Mouse (Mus musculus) activated CD4-positive, CD25-positive, alpha-beta regulatory T cell, adult 9 weeks (primary cell): ENCODE data around the gene H2-K1. TPM values are rescaled to one million over a fixed set of nuclear protein-coding genes. Genes with fewer than 3 reads are reported as not detected.

Experiments used
- polyA plus RNA-seq: library from polyadenylated mRNA; unstranded; fragments of 100-300 nt; shearing (Covaris generic); gene quantifications from one replicate; pipeline ENCODE4 v1.2.1, GENCODE M21; 2017

Gene H2-K1
- polyA plus RNA-seq: 13,533 TPM

DNA sequence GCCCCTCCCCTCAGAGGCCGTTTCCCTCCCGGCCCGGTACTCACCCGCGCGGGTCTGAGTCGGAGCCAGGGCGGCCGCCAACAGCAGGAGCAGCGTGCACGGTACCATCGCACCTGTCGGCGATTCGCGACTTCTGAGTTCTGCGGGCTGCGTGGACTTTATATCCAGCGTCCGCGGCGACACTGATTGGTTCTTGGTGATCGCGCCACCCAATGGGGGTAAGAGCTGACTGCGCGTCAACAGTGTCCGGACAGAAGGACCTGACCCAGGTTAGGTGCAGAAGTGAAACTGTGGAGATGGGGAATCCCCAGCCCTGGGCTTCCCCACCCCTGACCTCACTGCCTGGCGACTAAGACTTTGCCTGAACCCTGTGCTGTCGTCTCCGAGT lies at the start of gene H2-K1:
Gene H2-K1, minus strand, starts transcription at position 198 of the 388 bp plus-strand sequence.

DNA sequence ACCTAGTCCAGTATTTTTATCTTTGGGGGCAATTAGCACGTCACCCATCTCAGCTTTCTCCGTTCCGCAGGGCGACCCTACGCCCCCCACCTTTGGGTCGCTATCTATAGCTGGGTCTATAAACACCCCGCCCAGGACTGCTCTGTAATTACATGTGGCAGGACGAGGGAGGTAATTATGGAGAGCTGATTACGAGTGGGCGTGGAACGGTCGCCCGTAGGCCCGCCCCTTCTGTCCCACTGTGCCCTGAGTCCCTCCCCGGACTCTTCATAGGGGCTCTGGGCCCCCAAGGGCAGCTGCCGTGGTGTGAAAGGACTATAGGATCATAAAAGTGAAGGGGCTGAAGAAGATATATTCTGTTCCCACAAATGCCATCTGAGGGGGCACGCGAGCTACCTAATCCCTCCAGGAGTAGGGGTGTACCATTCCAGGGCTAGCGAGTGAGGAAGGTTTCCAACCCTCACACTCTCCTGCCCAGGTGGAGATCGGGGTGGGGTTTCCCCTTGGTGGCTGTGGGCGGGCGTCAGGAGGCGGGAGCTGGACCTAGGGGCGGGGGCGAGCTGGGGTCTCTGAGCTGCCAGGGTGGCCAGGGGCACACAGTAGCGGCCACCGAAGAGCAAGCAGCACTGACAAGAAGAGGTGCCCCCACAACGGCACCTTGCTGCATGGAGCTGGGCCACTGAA lies 38.9 kb upstream of the H2-K1 start, which contains the start of gene Col11a2:
Gene Col11a2, plus strand, starts transcription at position 560 of the 684 bp plus-strand sequence.

GRCm38 (mm10) chr17:34031465-34032173 lies 31.5 kb upstream of the H2-K1 start, which contains the start of the genes Slc39a7 and Rxrb:
Gene Slc39a7 (minus strand): TSS chr17:34031682.
Gene Rxrb (plus strand): TSS chr17:34031812.

GRCm38 (mm10) chr17:34027656-34028223 lies 27.6 kb upstream of the H2-K1 start, which contains the start of gene H2-Ke6:
Gene H2-Ke6 (minus strand): TSS chr17:34028060.

DNA sequence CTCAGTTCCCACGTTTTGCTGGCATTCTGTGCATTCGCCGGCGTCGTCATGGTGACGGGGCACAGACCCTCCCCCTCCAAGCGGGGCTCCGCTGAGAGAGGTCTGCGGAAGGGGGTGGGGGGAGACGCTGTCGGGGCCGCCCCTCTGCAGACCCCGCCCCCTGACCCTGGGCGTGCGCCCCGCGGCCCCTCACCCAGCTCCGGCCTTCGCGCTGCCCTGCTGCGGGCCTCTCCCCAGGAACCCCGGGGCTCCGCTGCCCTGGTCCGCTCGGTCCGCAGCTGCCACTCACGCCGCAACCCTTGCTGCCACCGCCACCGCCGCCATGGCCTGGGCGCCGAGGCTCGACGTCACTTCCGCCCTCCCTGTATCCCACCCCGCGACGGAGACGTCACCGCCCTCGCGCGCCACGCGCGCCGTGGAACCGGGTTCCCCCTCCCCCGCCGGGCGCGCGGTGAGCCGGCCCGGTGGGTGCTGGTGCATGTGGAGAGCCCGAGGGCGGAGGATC lies 24.2 kb upstream of the H2-K1 start, which contains the start of gene Ring1:
Gene Ring1, minus strand, starts transcription at position 364 of the 505 bp plus-strand sequence.

GRCm38 (mm10) chr17:33955555-33956214 lies 44.5 kb downstream of the H2-K1 start, which contains the start of the genes Vps52 and Rps18:
Gene Vps52 (plus strand): TSS chr17:33955812.
Gene Rps18 (minus strand): TSS chr17:33956001.

GRCm38 (mm10) chr17:33951021-33951946 lies 48.9 kb downstream of the H2-K1 start, which contains the start of gene B3galt4:
Gene B3galt4 (minus strand): TSS chr17:33951488.

Other genes starting within 250 kb of the H2-K1 start
- 298 TPM for gene Rab11b, start 239.8 kb downstream of the H2-K1 start, polyA plus RNA-seq
- gene Angptl4, start 218.5 kb downstream of the H2-K1 start, polyA plus RNA-seq: 4.4 TPM
- 3.4 TPM for gene Kank3, start 189.8 kb downstream of the H2-K1 start, polyA plus RNA-seq
- 1,074 TPM for gene Rps28, start 175.8 kb downstream of the H2-K1 start, polyA plus RNA-seq
- gene Ndufa7, start 175.8 kb downstream of the H2-K1 start, polyA plus RNA-seq: 386 TPM
- gene Cd320, start 157.3 kb downstream of the H2-K1 start, polyA plus RNA-seq: 32.2 TPM
- gene Gm7029, start 126.5 kb downstream of the H2-K1 start, polyA plus RNA-seq: not detected
- 8.5 TPM for gene Kifc1, start 109.7 kb downstream of the H2-K1 start, polyA plus RNA-seq
- 5.0 TPM for gene Platr17, start 95.2 kb downstream of the H2-K1 start, polyA plus RNA-seq
- gene Daxx, start 90.9 kb downstream of the H2-K1 start, polyA plus RNA-seq: 132 TPM
- 697 TPM for gene Tapbp, start 84.4 kb downstream of the H2-K1 start, polyA plus RNA-seq
- 20.2 TPM for gene Zbtb22, start 84.4 kb downstream of the H2-K1 start, polyA plus RNA-seq
- gene Rgl2, start 70.8 kb downstream of the H2-K1 start, polyA plus RNA-seq: 135 TPM
- 140 TPM for gene Pfdn6, start 60.0 kb downstream of the H2-K1 start, polyA plus RNA-seq
- gene Wdr46, start 59.7 kb downstream of the H2-K1 start, polyA plus RNA-seq: 58.5 TPM
- gene B3galt4, start 48.9 kb downstream of the H2-K1 start, polyA plus RNA-seq: 30.8 TPM
- 89.2 TPM for gene Vps52, start 44.5 kb downstream of the H2-K1 start, polyA plus RNA-seq
- 2,816 TPM for gene Rps18, start 44.3 kb downstream of the H2-K1 start, polyA plus RNA-seq
- 21.4 TPM for gene Ring1, start 24.3 kb upstream of the H2-K1 start, polyA plus RNA-seq
- gene H2-Ke6, start 27.7 kb upstream of the H2-K1 start, polyA plus RNA-seq: 41.5 TPM
- 132 TPM for gene Slc39a7, start 31.3 kb upstream of the H2-K1 start, polyA plus RNA-seq
- gene Rxrb, start 31.5 kb upstream of the H2-K1 start, polyA plus RNA-seq: 22.6 TPM
- 3.3 TPM for gene Col11a2, start 39.1 kb upstream of the H2-K1 start, polyA plus RNA-seq
- 34.3 TPM for gene H2-Oa, start 92.0 kb upstream of the H2-K1 start, polyA plus RNA-seq
- 108 TPM for gene H2-DMa, start 119.2 kb upstream of the H2-K1 start, polyA plus RNA-seq
- 142 TPM for gene Brd2, start 122.3 kb upstream of the H2-K1 start, polyA plus RNA-seq
- gene H2-DMb2, start 143.0 kb upstream of the H2-K1 start, polyA plus RNA-seq: 5.1 TPM
- gene H2-DMb1, start 152.7 kb upstream of the H2-K1 start, polyA plus RNA-seq: 4.3 TPM
- gene Tap1, start 187.2 kb upstream of the H2-K1 start, polyA plus RNA-seq: 516 TPM
- gene Psmb9, start 187.4 kb upstream of the H2-K1 start, polyA plus RNA-seq: 713 TPM
- 1,545 TPM for gene Psmb8, start 197.4 kb upstream of the H2-K1 start, polyA plus RNA-seq
- gene Tap2, start 203.2 kb upstream of the H2-K1 start, polyA plus RNA-seq: 455 TPM
- 78.8 TPM for gene H2-Ob, start 238.6 kb upstream of the H2-K1 start, polyA plus RNA-seq